ENCODE assay signal across 9 mouse cellular contexts in the genomic region with DNA sequence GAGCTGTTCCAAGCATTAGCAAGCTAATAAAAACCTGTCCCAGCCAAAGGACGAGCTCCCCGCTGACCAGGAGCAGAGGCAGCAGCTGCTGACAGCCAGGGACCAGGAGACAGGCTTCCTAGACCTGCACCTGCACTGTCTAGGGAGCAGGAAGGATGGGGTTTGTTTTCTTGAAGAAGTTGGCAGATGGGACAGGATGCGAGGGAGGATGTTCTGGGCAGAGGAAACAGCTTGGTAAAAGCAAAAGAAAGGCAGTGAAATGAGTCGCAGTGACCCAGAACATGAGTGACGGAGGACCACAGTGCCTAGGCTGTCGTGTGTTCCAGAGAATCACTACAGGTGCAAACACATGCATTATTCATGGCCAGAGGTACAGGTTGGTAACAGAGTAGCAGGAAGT. TPM values are rescaled to one million over a fixed set of nuclear protein-coding genes. Genes with fewer than 3 reads are reported as not detected.
A peak's percentile ranks its signal among the peaks of the same experiment; 100 is the strongest.
DNase-seq lines count a peak whose midpoint lies in the region; TF ChIP-seq lines count a peak whose summit lies in the region.
"Had no signal": no experiment of that assay in that cellular context is flagged by ENCODE, and none has a peak within 500 bp of the region (broad histone marks: within the 10 kb centered on the region; RNA-seq: fewer than 3 reads in every experiment).

No protein-coding gene starts in this region.

- peaks cover 9% of the 10 kb centered on the region for H3K4me1 ChIP-seq in heart, adult 2 months (ENCODE audit: control insufficient read depth, insufficient read depth, low read length)
- H3K4me1 ChIP-seq: midbrain, embryonic 12.5 days had no signal

- H3K36me3 ChIP-seq in heart, adult 2 months (ENCODE audit: control insufficient read depth, insufficient read depth, low read length) = peaks cover 7% of the 10 kb centered on the region
- H3K36me3 ChIP-seq: midbrain, embryonic 12.5 days had no signal

- DNase-seq in heart, adult 2 months = peak; percentile 24 to 28
- DNase-seq in heart, postnatal 36 days = no peak
- peak; percentile 56 to 65 for DNase-seq in right cerebral cortex, adult 2 months (ENCODE audit: low spot score in 2 of 2)
- no peak for DNase-seq in right cerebral cortex, postnatal 10 days (ENCODE audit: low spot score in 2 of 2)
- DNase-seq in left cerebral cortex, postnatal 25 days (ENCODE audit: low spot score in 2 of 2) = peak; percentile 38 to 81
- peak; percentile 50 to 66 for DNase-seq in thymus, postnatal 36 days
- DNase-seq in liver = no peak
- no peak for DNase-seq in spleen, postnatal 14 days (ENCODE audit: low spot score in 2 of 2)

- no peak for TF ChIP-seq POLR2A in heart, adult 2 months (IDR thresholded peaks at IDR 0.05; ENCODE audit: insufficient read depth, low read depth, low read length)

- WGBS in heart, adult 2 months = 28% methylated on average over 6 of the region's 6 CpGs

- TF ChIP-seq CTCF in heart, adult 2 months (IDR thresholded peaks at IDR 0.05) = no peak

- 0 out of 2 replicates have a peak, but pooled peaks cover 10% of the 10 kb centered on the region for H3K79me2 ChIP-seq in heart, adult 2 months (replicated peaks; ENCODE audit: control insufficient read depth, insufficient read depth, low read length)

- no peak for TF ChIP-seq EP300 in heart, adult 2 months (IDR thresholded peaks at IDR 0.05; ENCODE audit: insufficient read depth, low read depth, low read length)

- H3K27me3 ChIP-seq in heart, adult 2 months (ENCODE audit: control insufficient read depth, insufficient read depth, low read length) = no peaks in the 10 kb centered on the region
- H3K27me3 ChIP-seq: midbrain, embryonic 12.5 days had no signal

- no peak overlapping the region for H3K9ac ChIP-seq in heart, adult 2 months (ENCODE audit: low read depth, low read length)
- H3K9ac ChIP-seq: midbrain, embryonic 12.5 days had no signal

- no peak overlapping the region for H3K4me3 ChIP-seq in heart, adult 2 months
- H3K4me3 ChIP-seq: midbrain, embryonic 12.5 days had no signal

- peak overlapping the region; percentile 57 for H3K27ac ChIP-seq in heart, adult 2 months
- H3K27ac ChIP-seq: midbrain, embryonic 12.5 days had no signal

- intact Hi-C loops in heart, adult 2 months (cut with DNase I) = no loop called here
- intact Hi-C loops in heart, postnatal 36 days (cut with DNase I) = no loop called here
- intact Hi-C loops in left cerebral cortex, postnatal 25 days (cut with DNase I) = no loop called here

RNA-seq across cellular contexts. Expression of gene Frmd6, which starts 27.7 kb away (rescaled TPM):
- 10 to 100 TPM; 31.4 to 33.2 TPM for total RNA-seq in heart, adult 2 months (2021)
- 17.3 and 28.7 TPM in 2 replicates for polyA plus RNA-seq in heart, adult 2 months (2012; rRNA removed)
- 10 to 100 TPM; 33.4 to 39.1 TPM for total RNA-seq in heart, postnatal 36 days (2021)
- 10 to 100 TPM; 34.9 to 40.8 TPM for total RNA-seq in left cerebral cortex, postnatal 25 days (2021)

Comparison
In these comparisons a context has a peak if more than half of its experiments do, and no peak if none do; other contexts are left out.
1. DNase-seq: peak in heart, adult 2 months (2 of 2), right cerebral cortex, adult 2 months (2 of 2), left cerebral cortex, postnatal 25 days (2 of 2) and thymus, postnatal 36 days (2 of 2); none in heart, postnatal 36 days (0 of 2), right cerebral cortex, postnatal 10 days (0 of 2), liver (single experiment) and spleen, postnatal 14 days (0 of 2).